Mouse (Mus musculus) forebrain, embryonic 14.5 days (tissue): ENCODE data around the gene Tnks2. TPM values are rescaled to one million over a fixed set of nuclear protein-coding genes. Genes with fewer than 3 reads are reported as not detected.
A peak's percentile ranks its signal among the peaks of the same experiment; 100 is the strongest.
"Not testable (repeated sequence)": the region's sequence is repeated elsewhere in the genome, so short reads cannot be mapped to it uniquely, and the experiment has no call there.

Experiments
- ATAC-seq: fragments of 200-750 bp; cut with Nextera tagmentation; 2 replicates; pipeline ENCODE4 v1.8.0; 2017; ENCODE audit warnings: mild to moderate bottlenecking, moderate library complexity
- DNase-seq: peaks from one replicate; pipeline ENCODE4 v3.0.0-alpha.2; 2015; ENCODE audit warnings: low spot score
- H3K27ac ChIP-seq: fragments of 300-500 bp; sonication (generic); 2 replicates; pipeline ENCODE4 v1.5.1; 2014; ENCODE audit warnings: low read depth, mild to moderate bottlenecking, control low read depth, low read length, moderate library complexity
- H3K27me3 ChIP-seq: fragments of 300-500 bp; sonication (generic); replicated peaks from 2 replicates; pipeline ENCODE4 v1.6.1; 2014; ENCODE audit warnings: low read length, control low read depth, mixed read lengths; ENCODE audit not compliant: control insufficient read depth, insufficient read depth
- H3K36me3 ChIP-seq: fragments of 300-500 bp; sonication (generic); 2 replicates; pipeline ENCODE4 v1.6.1; 2014; ENCODE audit warnings: low read length, control low read depth; ENCODE audit not compliant: control insufficient read depth, insufficient read depth
- H3K4me1 ChIP-seq: fragments of 300-500 bp; sonication (generic); 2 replicates; pipeline ENCODE4 v1.6.1; 2014; ENCODE audit warnings: antibody characterized with exemption, low read length, control low read depth; ENCODE audit not compliant: control insufficient read depth, insufficient read depth
- H3K4me2 ChIP-seq: fragments of 300-500 bp; sonication (generic); 2 replicates; pipeline ENCODE4 v1.6.1; 2014; ENCODE audit warnings: mild to moderate bottlenecking, control low read depth, low read length
- H3K4me3 ChIP-seq: fragments of 300-500 bp; sonication (generic); 2 replicates; pipeline ENCODE4 v1.5.1; 2014; ENCODE audit warnings: low read depth, low read length, control low read depth
- H3K9ac ChIP-seq: fragments of 300-500 bp; sonication (generic); 2 replicates; pipeline ENCODE4 v1.6.1; 2014; ENCODE audit warnings: mild to moderate bottlenecking, low read length, control low read depth, moderate library complexity
- H3K9me3 ChIP-seq: fragments of 300-500 bp; sonication (generic); replicated peaks from 2 replicates; pipeline ENCODE4 v1.6.1; 2016; ENCODE audit warnings: low read length, control low read depth, mixed read lengths; ENCODE audit not compliant: control insufficient read depth
- WGBS: fragments of 180-500 bp; shearing (Covaris S2); extraction: QIAGEN DNeasy Blood & Tissue Kit; methylation state at CpG from one replicate; pipeline ENCODE4 v1.1.7; 2014; 5-methylcytosine and 5-hydroxymethylcytosine counted together
- polyA plus RNA-seq: library from polyadenylated mRNA; unstranded; fragments of >200 nt; fragmentation: Nextera tagmentation; extraction: Ambion mirVana; gene quantifications from 2 replicates; pipeline ENCODE4 v1.2.1, GENCODE M21; 2014

Gene Tnks2
- polyA plus RNA-seq, 1 experiment from 2014 or later, result 50.0 TPM

- not testable (repeated sequence) for DNase-seq, H3K9me3 ChIP-seq, H3K27me3 ChIP-seq, ATAC-seq, H3K9ac ChIP-seq, H3K4me3 ChIP-seq, H3K4me2 ChIP-seq, H3K27ac ChIP-seq, H3K4me1 ChIP-seq
- 84% methylated on average over 3 of the region's 3 CpGs for WGBS
- H3K36me3 ChIP-seq, result peaks cover 71% of the 10 kb centered on the region
These were observed 34.6 kb downstream of the Tnks2 start for GRCm38 (mm10) chr19:36868675-36869074.

- no peak for ATAC-seq
- no peak overlapping the region for H3K4me2 ChIP-seq
These were observed 40.6 kb downstream of the Tnks2 start for GRCm38 (mm10) chr19:36874651-36875050.

GRCm38 (mm10) chr19:36877329-36877728 lies 43.3 kb downstream of the Tnks2 start:
- Histone ChIP-seq H3K36me3 (peaks cover 89% of the 10 kb centered on the region), H3K27ac (no peak overlapping the region), H3K9me3 (no peaks in the 10 kb centered on the region), H3K4me1 (no peaks in the 10 kb centered on the region), H3K9ac (no peak overlapping the region), H3K4me3 (no peak overlapping the region), H3K27me3 (no peaks in the 10 kb centered on the region), H3K4me2 (no peak overlapping the region)
- DNase-seq (no peak), ATAC-seq (no peak)

More at GRCm38 (mm10) chr19:36874651-36875050, 40.6 kb downstream of the Tnks2 start:
- no peaks in the 10 kb centered on the region for H3K9me3 ChIP-seq
- H3K9ac ChIP-seq, result no peak overlapping the region
- H3K4me3 ChIP-seq, result no peak overlapping the region
- H3K27ac ChIP-seq, result no peak overlapping the region
- H3K4me1 ChIP-seq, result no peaks in the 10 kb centered on the region
- DNase-seq, result no peak
- no peaks in the 10 kb centered on the region for H3K27me3 ChIP-seq
- H3K36me3 ChIP-seq, result peaks cover 77% of the 10 kb centered on the region
- WGBS, result 85% methylated on average over 2 of the region's 2 CpGs

GRCm38 (mm10) chr19:36878743-36879495 lies 44.9 kb downstream of the Tnks2 start:
- Histone ChIP-seq H3K4me1 (no peaks in the 10 kb centered on the region), H3K4me2 (no peak overlapping the region), H3K27ac (no peak overlapping the region), H3K4me3 (no peak overlapping the region), H3K27me3 (no peaks in the 10 kb centered on the region), H3K9me3 (no peaks in the 10 kb centered on the region), H3K9ac (no peak overlapping the region), H3K36me3 (peaks cover 90% of the 10 kb centered on the region)
- peak; percentile 56 for DNase-seq
- ATAC-seq, result peak; percentile 57; the same call in 1 of the 2 replicates
- 65% methylated on average over 11 of the region's 11 CpGs for WGBS

GRCm38 (mm10) chr19:36883119-36883518 lies 49.1 kb downstream of the Tnks2 start:
- ATAC-seq (peak; percentile 42; the same call in 1 of the 2 replicates), DNase-seq (peak; percentile 56)
- H3K4me2 ChIP-seq, result no peak overlapping the region
- H3K4me3 ChIP-seq, result no peak overlapping the region
- H3K4me1 ChIP-seq, result no peaks in the 10 kb centered on the region
- no peaks in the 10 kb centered on the region for H3K9me3 ChIP-seq
- H3K27me3 ChIP-seq, result no peaks in the 10 kb centered on the region
- H3K9ac ChIP-seq, result no peak overlapping the region
- peaks cover 90% of the 10 kb centered on the region for H3K36me3 ChIP-seq
- WGBS, result 81% methylated on average over 6 of the region's 6 CpGs
- H3K27ac ChIP-seq, result no peak overlapping the region

- Histone ChIP-seq H3K27ac (no peak overlapping the region), H3K36me3 (peaks cover 96% of the 10 kb centered on the region), H3K27me3 (no peaks in the 10 kb centered on the region), H3K4me3 (no peak overlapping the region), H3K4me2 (no peak overlapping the region), H3K4me1 (no peaks in the 10 kb centered on the region), H3K9me3 (no peaks in the 10 kb centered on the region), H3K9ac (no peak overlapping the region)
- WGBS, result 59% methylated on average over 2 of the region's 2 CpGs
- ATAC-seq, result no peak
- peak; percentile 59 for DNase-seq
These were observed 52.3 kb downstream of the Tnks2 start for GRCm38 (mm10) chr19:36886316-36886715.

- no peak overlapping the region for H3K4me2 ChIP-seq
- 82% methylated on average over 3 of the region's 3 CpGs for WGBS
- H3K9me3 ChIP-seq, result no peaks in the 10 kb centered on the region
- H3K27me3 ChIP-seq, result no peaks in the 10 kb centered on the region
- DNase-seq (no peak), ATAC-seq (no peak)
- H3K4me3 ChIP-seq, result no peak overlapping the region
- H3K27ac ChIP-seq, result no peak overlapping the region
- no peak overlapping the region for H3K9ac ChIP-seq
- no peaks in the 10 kb centered on the region for H3K4me1 ChIP-seq
- H3K36me3 ChIP-seq, result peaks cover 95% of the 10 kb centered on the region
These were observed 53.7 kb downstream of the Tnks2 start for GRCm38 (mm10) chr19:36887706-36888105.

- WGBS, result 96% methylated on average over 3 of the region's 3 CpGs
These were observed 57.7 kb downstream of the Tnks2 start for GRCm38 (mm10) chr19:36891746-36892145.

GRCm38 (mm10) chr19:36896791-36897569 lies 62.9 kb downstream of the Tnks2 start:
- DNase-seq, result peak; percentile 78
- Histone ChIP-seq H3K4me2 (no peak overlapping the region), H3K9ac (peak overlapping the region; percentile 29; the same call in 1 of the 2 replicates), H3K27ac (peak overlapping the region; percentile 75), H3K36me3 (peaks cover 25% of the 10 kb centered on the region), H3K27me3 (no peaks in the 10 kb centered on the region), H3K4me1 (peaks cover 8% of the 10 kb centered on the region), H3K9me3 (no peaks in the 10 kb centered on the region), H3K4me3 (no peak overlapping the region)
- peak; percentile 81 for ATAC-seq
- 2% methylated on average over 10 of the region's 10 CpGs for WGBS

More at GRCm38 (mm10) chr19:36891746-36892145, 57.7 kb downstream of the Tnks2 start:
- H3K36me3 ChIP-seq, result peaks cover 76% of the 10 kb centered on the region
- DNase-seq (no peak), ATAC-seq (no peak)
- no peak overlapping the region for H3K4me2 ChIP-seq
- H3K27me3 ChIP-seq, result no peaks in the 10 kb centered on the region
- peaks cover 3% of the 10 kb centered on the region for H3K4me1 ChIP-seq
- H3K9ac ChIP-seq, result no peak overlapping the region
- no peak overlapping the region for H3K27ac ChIP-seq
- H3K9me3 ChIP-seq, result no peaks in the 10 kb centered on the region
- no peak overlapping the region for H3K4me3 ChIP-seq
